Mouse (Mus musculus) gastrocnemius, postnatal 4 days (tissue): ENCODE data around the gene Alb. TPM values are rescaled to one million over a fixed set of nuclear protein-coding genes. Genes with fewer than 3 reads are reported as not detected.

Source experiments
- DNase-seq, 2 experiments: peaks; one replicate each; pipeline ENCODE4 v3.0.0; 2021 to 2022; ENCODE audit warnings: low spot score in 2 of 2, mixed read lengths in 2 of 2
- total RNA-seq, 2 experiments: library from RNA; stranded (reverse); gene quantifications; 2 replicates each; pipeline ENCODE4 v1.2.3; 2021

Alb gene
- total RNA-seq, 2 experiments from 2014 or later = 13.1 to 124 TPM

- no peak for DNase-seq
These were observed 31.7 kb downstream of the Alb start for GRCm38 (mm10) chr5:90492440-90492839.

DNA sequence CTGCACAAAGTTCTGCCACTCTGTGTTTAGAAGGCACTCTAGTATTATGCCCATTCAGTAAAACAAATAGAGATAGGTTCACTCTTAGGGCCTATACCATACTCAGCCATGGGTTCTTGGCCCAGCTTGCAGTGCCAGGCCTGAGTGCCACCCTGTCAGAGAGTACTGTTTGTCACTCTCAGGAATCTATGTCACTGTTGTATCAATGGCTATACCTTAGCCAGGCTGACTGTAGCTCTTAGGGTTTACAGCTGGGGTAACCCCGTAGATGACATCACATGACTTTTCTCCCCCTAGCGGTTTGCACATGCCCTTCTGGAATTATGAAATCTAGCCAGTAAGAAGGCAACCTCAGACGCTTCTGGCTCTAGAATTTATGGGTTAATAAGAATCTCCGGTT is 33.6 kb downstream of the Alb start:
- DNase-seq = no peak

DNA sequence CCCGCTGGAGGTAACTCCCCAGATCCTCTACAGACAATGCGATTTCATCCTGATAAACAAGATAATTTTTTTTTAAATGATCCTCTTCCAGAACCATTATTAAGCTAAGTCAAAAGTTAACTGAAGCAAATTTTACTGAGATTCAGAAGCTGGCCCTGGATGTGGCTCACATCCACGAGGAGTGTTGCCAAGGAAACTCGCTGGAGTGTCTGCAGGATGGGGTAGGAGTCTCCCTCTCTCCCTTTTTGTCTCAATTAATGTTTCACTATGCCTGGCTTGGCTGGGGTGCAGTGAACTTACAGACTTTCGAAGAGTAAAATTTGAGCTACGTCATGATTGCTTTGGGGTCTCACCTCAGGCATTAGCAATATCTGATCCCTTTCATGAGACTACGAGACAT is 38.8 kb downstream of the Alb start:
- DNase-seq = no peak

DNA sequence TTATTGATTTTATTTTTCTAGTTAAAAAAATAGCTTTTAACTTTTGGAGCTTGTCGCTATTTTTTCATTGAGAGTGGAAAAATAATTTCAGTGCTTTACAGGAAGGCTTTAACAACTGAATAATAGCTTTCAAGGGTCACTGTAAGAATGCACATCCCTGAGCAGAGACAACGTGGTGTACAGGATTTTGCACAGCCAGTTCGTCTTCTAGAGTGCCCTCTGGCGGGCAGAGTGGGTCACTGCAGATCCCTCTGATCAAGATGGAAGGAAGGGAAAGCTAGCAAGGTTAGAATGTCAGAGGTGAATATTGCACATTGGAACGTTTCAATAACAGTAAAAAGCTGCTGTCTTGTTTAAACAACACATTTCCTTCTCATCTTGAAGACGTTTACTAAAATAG is 40.0 kb downstream of the Alb start:
- peak; percentile 33 to 60 for DNase-seq

DNA sequence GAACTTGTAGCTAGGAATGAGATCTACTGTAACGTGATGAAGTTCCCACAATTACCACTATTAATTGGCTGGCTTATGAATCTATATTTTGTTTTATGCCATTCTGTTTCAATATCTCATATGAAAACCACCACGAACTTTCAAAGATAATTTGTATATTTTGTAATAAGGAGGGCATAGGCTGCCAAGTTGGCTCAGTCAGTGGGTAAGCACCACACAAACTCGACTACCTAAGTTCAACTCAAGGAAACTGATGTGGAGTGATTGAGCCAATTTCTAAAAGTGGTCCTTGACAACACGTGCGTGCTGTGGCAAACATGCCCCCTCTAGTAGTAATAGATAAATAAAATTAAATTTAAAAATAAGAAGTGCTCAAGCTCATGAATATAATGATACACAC is 41.1 kb downstream of the Alb start:
- DNase-seq = no peak

DNA sequence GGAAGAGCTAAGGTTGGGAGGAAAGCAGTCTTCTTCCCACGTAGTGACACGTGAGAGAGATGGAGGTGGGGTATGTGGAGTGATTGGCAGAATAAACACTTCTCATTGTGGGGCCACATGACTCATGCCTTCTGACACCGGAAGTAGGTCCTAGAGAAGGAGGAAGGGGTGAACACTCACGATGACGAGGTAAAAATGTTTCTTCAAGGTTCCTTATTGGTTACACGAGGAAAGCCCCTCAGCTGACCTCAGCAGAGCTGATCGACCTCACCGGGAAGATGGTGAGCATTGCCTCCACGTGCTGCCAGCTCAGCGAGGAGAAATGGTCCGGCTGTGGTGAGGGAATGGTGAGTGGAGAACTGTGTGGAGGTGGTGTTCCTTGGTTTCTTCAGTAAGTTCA is 44.0 kb downstream of the Alb start:
- no peak for DNase-seq

GRCm38 (mm10) chr5:90506507-90506906 is 45.8 kb downstream of the Alb start:
- no peak for DNase-seq

- DNase-seq = no peak
These were observed 46.8 kb downstream of the Alb start for GRCm38 (mm10) chr5:90507411-90507949.

DNA sequence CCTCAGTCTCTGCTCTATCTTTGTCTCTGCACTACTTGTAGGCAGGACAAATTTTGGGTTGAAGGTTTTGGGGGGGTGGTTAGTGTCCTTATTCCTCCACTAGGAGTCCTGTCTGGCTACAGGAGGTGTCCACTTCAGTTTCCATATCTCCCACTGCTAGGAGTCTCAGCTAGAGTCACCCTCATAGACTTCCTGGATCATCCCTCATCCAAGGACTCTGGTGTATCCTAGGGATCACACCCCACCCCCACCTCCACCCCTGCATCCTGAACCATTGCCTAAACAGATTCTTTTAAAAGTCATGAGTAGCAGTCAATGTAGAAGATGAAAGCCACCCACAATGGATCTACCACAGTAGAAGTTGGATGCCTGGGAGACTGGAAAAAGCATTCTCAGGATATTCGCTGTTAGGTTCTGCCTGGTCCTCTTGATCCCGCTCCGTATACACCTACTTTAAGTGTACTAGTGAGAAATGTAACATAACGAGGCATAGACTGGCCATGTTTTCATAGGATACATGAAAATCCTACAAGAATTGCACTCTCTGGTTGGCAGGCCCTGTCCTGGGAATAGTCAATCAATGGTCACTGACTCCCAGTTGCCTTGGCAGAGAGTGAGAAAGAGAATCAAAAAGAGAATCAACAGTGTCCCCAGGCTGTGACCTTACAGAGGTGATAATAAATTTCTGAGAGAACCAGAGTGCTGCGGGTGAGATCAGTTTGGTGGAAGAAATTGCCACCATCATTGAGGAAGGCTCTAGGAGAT is 49.3 kb downstream of the Alb start:
- DNase-seq = no peak

DNA sequence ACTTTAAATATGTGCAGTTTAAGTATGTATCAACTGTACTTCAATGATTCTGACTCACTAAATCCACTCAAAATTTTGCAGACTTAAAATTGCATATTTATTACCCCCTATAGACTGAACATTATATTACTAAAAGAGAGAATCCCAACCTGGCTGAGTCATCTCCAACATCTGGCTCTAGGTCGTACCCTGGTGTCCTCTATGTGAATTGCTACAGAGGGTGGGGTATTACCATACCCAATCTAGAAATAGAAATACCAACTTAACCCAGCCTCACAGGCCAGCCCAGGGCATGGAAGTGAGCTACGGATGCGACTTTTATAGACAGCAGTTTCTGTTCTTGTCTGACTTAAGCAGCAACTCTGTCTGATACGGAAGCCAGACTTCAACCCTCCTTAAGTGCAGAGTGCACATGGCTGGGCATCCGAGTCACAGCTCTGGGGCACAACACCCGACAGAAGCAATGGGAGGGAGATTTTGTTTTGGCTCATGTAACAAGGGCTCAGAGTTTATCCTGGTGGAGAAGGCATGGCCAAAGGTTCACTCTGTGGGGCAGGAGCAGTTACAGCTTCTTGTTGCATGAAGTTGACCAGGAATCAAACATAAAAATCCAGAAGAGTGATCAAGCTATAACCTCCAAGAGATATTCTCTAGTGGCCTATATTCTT is 51.7 kb downstream of the Alb start:
- no peak for DNase-seq

DNA sequence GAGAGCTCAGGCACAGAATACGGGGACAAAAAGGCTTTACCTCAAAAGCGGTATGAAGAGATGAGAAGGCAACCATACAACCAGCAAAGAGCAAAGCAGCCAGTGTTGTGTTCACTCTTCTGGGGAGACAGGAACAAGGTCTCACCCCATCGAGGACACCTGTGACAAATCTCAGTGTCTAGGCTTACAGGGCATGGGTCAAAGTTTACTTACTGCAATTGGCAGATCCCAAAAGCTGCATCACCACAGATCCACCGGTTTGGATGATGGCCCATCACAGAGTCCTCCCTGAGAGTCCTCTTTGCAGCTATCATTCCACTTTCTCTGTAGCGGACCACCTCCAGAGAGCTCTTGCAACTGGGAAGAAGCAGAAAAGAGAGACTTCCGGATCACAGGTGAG is 54.9 kb downstream of the Alb start:
- no peak for DNase-seq

DNA sequence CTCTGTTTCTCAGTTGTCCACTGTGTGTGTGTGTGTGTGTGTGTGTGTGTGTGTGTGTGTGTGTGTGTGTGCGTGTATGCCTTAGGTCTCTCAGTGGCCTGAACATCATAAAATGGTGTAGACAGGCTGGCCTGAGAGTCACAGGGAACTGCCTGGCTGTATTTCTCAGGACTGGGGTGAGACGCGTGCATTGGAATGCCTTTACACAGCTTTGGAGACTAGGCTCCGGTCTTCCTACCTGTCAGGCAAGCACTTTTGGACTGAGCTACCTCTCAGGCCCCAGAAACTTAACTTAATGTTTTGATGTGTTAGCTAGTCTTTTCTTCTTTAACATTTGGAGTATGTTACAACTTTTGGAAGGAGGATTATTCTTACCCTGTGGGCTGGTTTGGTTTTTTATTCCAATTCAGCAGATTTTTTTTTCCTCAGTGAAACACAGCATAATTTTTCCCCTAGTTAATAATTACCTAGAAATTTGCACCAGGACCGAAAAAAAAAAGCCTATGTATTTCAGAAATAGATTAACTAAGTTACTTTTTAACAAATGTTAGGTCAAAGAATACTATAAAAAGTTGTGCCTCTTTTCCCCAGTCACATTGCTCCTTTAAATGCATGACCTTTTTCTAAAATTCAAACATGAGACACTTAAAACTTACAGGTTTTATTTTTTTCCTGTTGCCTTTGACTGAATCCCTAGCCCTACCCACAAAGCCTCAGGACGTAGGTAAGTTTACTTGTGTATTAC is 57.8 kb downstream of the Alb start, which contains the start of gene Afm:
Afm (plus strand) TSS at position 577 of the 745 bp plus-strand sequence.
- DNase-seq = no peak

Other genes starting within 250 kb of the Alb start
- gene Cox18, start 236.9 kb upstream of the Alb start, total RNA-seq = 10 to 100 TPM; 10.1 to 14.0 TPM
- 10 to 100 TPM; 78.9 to 85.1 TPM for gene Ankrd17, start 94.3 kb upstream of the Alb start, total RNA-seq
- gene Gm9958, start 93.7 kb upstream of the Alb start, total RNA-seq = 1 to 10 TPM; 1.4 to 2.1 TPM
- 10 to 100 TPM in 1 of 2 experiments, 1 to 10 TPM in 1; 5.0 to 37.2 TPM for gene Afp, start 29.8 kb downstream of the Alb start, total RNA-seq
- under 1 TPM in 1 of 2 experiments, not detected in 1; 0.60 TPM for gene Afm, start 58.0 kb downstream of the Alb start, total RNA-seq
- gene 5830473C10Rik, start 100.2 kb downstream of the Alb start, total RNA-seq = under 1 TPM in 1 of 2 experiments, not detected in 1; 0.16 TPM
- gene Rassf6, start 179.8 kb downstream of the Alb start, total RNA-seq = not detected